24 mouse cellular contexts compared by ENCODE assay signal in genomic region chr7:81577872-81578271, GRCm38 (mm10). TPM values are rescaled to one million over a fixed set of nuclear protein-coding genes. Genes with fewer than 3 reads are reported as not detected.
A peak's percentile ranks its signal among the peaks of the same experiment; 100 is the strongest.
DNase-seq lines count a peak whose midpoint lies in the region; ATAC-seq and TF ChIP-seq lines count a peak whose summit lies in the region.
"Had no signal": no experiment of that assay in that cellular context is flagged by ENCODE, and none has a peak within 500 bp of the region (broad histone marks: within the 10 kb centered on the region; RNA-seq: fewer than 3 reads in every experiment).

No protein-coding gene starts in this region.

- no peak for TF ChIP-seq CTCF in liver, postnatal 0 days (IDR thresholded peaks at IDR 0.05; ENCODE audit: low read depth)
- TF ChIP-seq CTCF in midbrain, postnatal 0 days (IDR thresholded peaks at IDR 0.05): no peak

- TF ChIP-seq EP300 in liver, postnatal 0 days (IDR thresholded peaks at IDR 0.05; ENCODE audit: low read depth): no peak

- no peak overlapping the region for H3K9ac ChIP-seq in liver, postnatal 0 days (replicated peaks)
- H3K9ac ChIP-seq in liver, embryonic 11.5 days (ENCODE audit: low read depth, low read length): no peak overlapping the region
- no peak overlapping the region for H3K9ac ChIP-seq in midbrain, embryonic 11.5 days (ENCODE audit: low read length)
- H3K9ac ChIP-seq in midbrain, postnatal 0 days (replicated peaks; ENCODE audit: low read length, poor library complexity, severe bottlenecking): no peak overlapping the region
- H3K9ac ChIP-seq: forebrain, postnatal 0 days; hindbrain, embryonic 12.5 days; hindbrain, embryonic 15.5 days had no signal

- H3K9me3 ChIP-seq in liver, postnatal 0 days (ENCODE audit: low read length): no peaks in the 10 kb centered on the region
- H3K9me3 ChIP-seq in liver, embryonic 11.5 days (ENCODE audit: control insufficient read depth, low read length): no peaks in the 10 kb centered on the region
- no peaks in the 10 kb centered on the region for H3K9me3 ChIP-seq in midbrain, embryonic 11.5 days (ENCODE audit: control insufficient read depth, low read length)
- no peaks in the 10 kb centered on the region for H3K9me3 ChIP-seq in midbrain, postnatal 0 days (ENCODE audit: low read length)
- H3K9me3 ChIP-seq: forebrain, embryonic 10.5 days; hindbrain, embryonic 12.5 days; hindbrain, embryonic 15.5 days had no signal

- H3K4me3 ChIP-seq in liver, postnatal 0 days (ENCODE audit: low read depth, low read length): no peak overlapping the region
- no peak overlapping the region for H3K4me3 ChIP-seq in liver, embryonic 11.5 days (ENCODE audit: low read depth, low read length)
- H3K4me3 ChIP-seq in midbrain, embryonic 11.5 days (ENCODE audit: low read depth, low read length): no peak overlapping the region
- H3K4me3 ChIP-seq in midbrain, postnatal 0 days (ENCODE audit: low read depth, low read length): no peak overlapping the region
- H3K4me3 ChIP-seq: forebrain, embryonic 10.5 days; gastrocnemius, adult 2 months; hindbrain, embryonic 12.5 days; hindbrain, embryonic 15.5 days had no signal

- no peak overlapping the region for H3K4me2 ChIP-seq in liver, postnatal 0 days (ENCODE audit: low read depth, low read length)
- H3K4me2 ChIP-seq in liver, embryonic 11.5 days: no peak overlapping the region
- no peak overlapping the region for H3K4me2 ChIP-seq in midbrain, embryonic 11.5 days
- H3K4me2 ChIP-seq in midbrain, postnatal 0 days (ENCODE audit: low read depth, low read length, poor library complexity, severe bottlenecking): no peak overlapping the region
- H3K4me2 ChIP-seq: heart, embryonic 11.5 days; hindbrain, embryonic 12.5 days; hindbrain, embryonic 15.5 days had no signal

- no peaks in the 10 kb centered on the region for H3K27me3 ChIP-seq in liver, postnatal 0 days (ENCODE audit: insufficient read depth, low read length)
- no peaks in the 10 kb centered on the region for H3K27me3 ChIP-seq in liver, embryonic 11.5 days (replicated peaks; ENCODE audit: control insufficient read depth, insufficient read depth, low read length)
- H3K27me3 ChIP-seq in midbrain, embryonic 11.5 days (ENCODE audit: control insufficient read depth, insufficient read depth, low read length): no peaks in the 10 kb centered on the region
- no peaks in the 10 kb centered on the region for H3K27me3 ChIP-seq in midbrain, postnatal 0 days (ENCODE audit: insufficient read depth, low read length)
- H3K27me3 ChIP-seq: hindbrain, embryonic 12.5 days; hindbrain, embryonic 15.5 days had no signal

- peak; percentile 11 for DNase-seq in liver, postnatal 0 days
- no peak for DNase-seq in liver, embryonic 11.5 days (ENCODE audit: low spot score)
- DNase-seq in midbrain, embryonic 11.5 days (ENCODE audit: low spot score, missing footprints): peak; percentile 10
- no peak for DNase-seq in midbrain, postnatal 0 days (ENCODE audit: low spot score)
- no peak for DNase-seq in adrenal gland, postnatal 14 days
- no peak for DNase-seq in c-Kit-positive CD71-positive TER-119-positive erythroid progenitor cells, embryonic 14.5 days (ENCODE audit: low spot score)
- DNase-seq: adrenal gland, adult 8-10 months; adrenal gland, postnatal 36 days; cerebellum, adult 11 months; cerebellum, adult 2 months; cerebellum, adult 9-11 months; cerebellum, postnatal 25 days; embryo, embryonic 11 days; forebrain, postnatal 0 days; gastrocnemius, adult 2 months; gastrocnemius, postnatal 14 days had no signal

- WGBS in liver, postnatal 0 days (ENCODE audit: insufficient replicate concordance): 72% methylated on average over 3 of the region's 3 CpGs
- 89% methylated on average over 3 of the region's 3 CpGs for WGBS in liver, embryonic 11.5 days
- 90% methylated on average over 3 of the region's 3 CpGs for WGBS in midbrain, embryonic 11.5 days
- WGBS in midbrain, postnatal 0 days: 87% methylated on average over 3 of the region's 3 CpGs

- H3K36me3 ChIP-seq in liver, postnatal 0 days (replicated peaks; ENCODE audit: insufficient read depth, low read length): peaks cover 36% of the 10 kb centered on the region
- peaks cover 18% of the 10 kb centered on the region; the same call in 1 of the 2 replicates for H3K36me3 ChIP-seq in liver, embryonic 11.5 days (ENCODE audit: control insufficient read depth, insufficient read depth, low read length)
- H3K36me3 ChIP-seq in midbrain, embryonic 11.5 days (ENCODE audit: control insufficient read depth, insufficient read depth, low read length): no peaks in the 10 kb centered on the region; the same call in 1 of the 2 replicates
- H3K36me3 ChIP-seq in midbrain, postnatal 0 days (ENCODE audit: insufficient read depth, low read length): peaks cover 16% of the 10 kb centered on the region

- peaks cover 24% of the 10 kb centered on the region for H3K4me1 ChIP-seq in liver, postnatal 0 days (ENCODE audit: insufficient read depth)
- H3K4me1 ChIP-seq in liver, embryonic 11.5 days (replicated peaks; ENCODE audit: control insufficient read depth, insufficient read depth, low read length): peaks cover 13% of the 10 kb centered on the region
- H3K4me1 ChIP-seq in midbrain, embryonic 11.5 days (ENCODE audit: control insufficient read depth, insufficient read depth, low read length): no peaks in the 10 kb centered on the region; the same call in 1 of the 2 replicates
- peaks cover 5% of the 10 kb centered on the region; the same call in 1 of the 2 replicates for H3K4me1 ChIP-seq in midbrain, postnatal 0 days (ENCODE audit: insufficient read depth, low read length)

- peak; percentile 20; the same call in 1 of the 2 replicates for ATAC-seq in liver, postnatal 0 days
- no peak for ATAC-seq in liver, embryonic 11.5 days (replicated peaks; ENCODE audit: low FRiP score)
- ATAC-seq in midbrain, embryonic 11.5 days (ENCODE audit: low FRiP score): no peak
- no peak for ATAC-seq in midbrain, postnatal 0 days (ENCODE audit: low FRiP score)
- ATAC-seq in granulocyte monocyte progenitor cell, adult 5-6 weeks (replicated peaks; ENCODE audit: poor library complexity, severe bottlenecking): peak; percentile 55
- peak; percentile 60 for ATAC-seq in megakaryocyte progenitor cell, adult 5-6 weeks (replicated peaks; ENCODE audit: poor library complexity)
- ATAC-seq: activated CD4-positive, CD25-positive, alpha-beta regulatory T cell, adult 4 months; forebrain, embryonic 14.5 days; forebrain, postnatal 0 days had no signal

- H3K27ac ChIP-seq in liver, postnatal 0 days (ENCODE audit: low read depth): no peak overlapping the region
- H3K27ac ChIP-seq in liver, embryonic 11.5 days (ENCODE audit: low read depth, low read length): no peak overlapping the region
- H3K27ac ChIP-seq in midbrain, embryonic 11.5 days (ENCODE audit: low read depth, low read length): no peak overlapping the region
- no peak overlapping the region for H3K27ac ChIP-seq in midbrain, postnatal 0 days (ENCODE audit: low read depth, low read length)
- H3K27ac ChIP-seq: forebrain, embryonic 10.5 days; gastrocnemius, adult 2 months; hindbrain, embryonic 12.5 days; hindbrain, embryonic 15.5 days had no signal

RNA-seq across cellular contexts. Expression of gene Whamm, which starts 6.8 kb away (rescaled TPM):
- 7.0 and 8.1 TPM in 2 replicates for polyA plus RNA-seq in liver, postnatal 0 days (2015; fragmentation: Nextera tagmentation; extraction: Ambion mirVana)
- polyA plus RNA-seq in liver, embryonic 11.5 days (2014; fragmentation: Nextera tagmentation; extraction: Ambion mirVana): 10.5 and 11.6 TPM in 2 replicates
- polyA plus RNA-seq in midbrain, embryonic 11.5 days (2014; fragmentation: Nextera tagmentation; extraction: Ambion mirVana): 4.2 and 5.7 TPM in 2 replicates
- 6.2 and 9.6 TPM in 2 replicates for total RNA-seq in midbrain, postnatal 0 days (2014; rRNA removed)
- polyA plus RNA-seq in midbrain, postnatal 0 days (2015; fragmentation: Nextera tagmentation; extraction: Ambion mirVana): 5.4 and 5.5 TPM in 2 replicates
- 9.2 and 14.1 TPM in 2 replicates for total RNA-seq in granulocyte monocyte progenitor cell, adult 5-6 weeks (2014; fragmentation: Nextera tagmentation)
- 18.4 and 19.3 TPM in 2 replicates for total RNA-seq in granulocyte monocyte progenitor cell, adult 5-6 weeks (2017)
- total RNA-seq in megakaryocyte progenitor cell, adult 5-6 weeks (2015): 12.3 and 13.4 TPM in 2 replicates
- 17.5 and 18.6 TPM in 2 replicates for total RNA-seq in megakaryocyte progenitor cell, adult 5-6 weeks (2017)
- 16.1 and 18.3 TPM in 2 replicates for total RNA-seq in adrenal gland, postnatal 14 days (2021)

RNA-seq across cellular contexts. Expression of gene Fsd2, which starts 11.1 kb away (rescaled TPM):
- 0.28 and 0.50 TPM in 2 replicates for polyA plus RNA-seq in liver, postnatal 0 days (2015; fragmentation: Nextera tagmentation; extraction: Ambion mirVana)
- polyA plus RNA-seq in liver, embryonic 11.5 days (2014; fragmentation: Nextera tagmentation; extraction: Ambion mirVana): 0.19 and 0.21 TPM in 2 replicates
- 0.08 and 0.22 TPM in 2 replicates for polyA plus RNA-seq in midbrain, embryonic 11.5 days (2014; fragmentation: Nextera tagmentation; extraction: Ambion mirVana)
- 0.22 TPM in 1 of 2 replicates, not detected in the other for total RNA-seq in midbrain, postnatal 0 days (2014; rRNA removed)
- polyA plus RNA-seq in midbrain, postnatal 0 days (2015; fragmentation: Nextera tagmentation; extraction: Ambion mirVana): 0.28 and 0.36 TPM in 2 replicates
- total RNA-seq in granulocyte monocyte progenitor cell, adult 5-6 weeks (2014; fragmentation: Nextera tagmentation): 0.66 TPM in 1 of 2 replicates, not detected in the other
- 0.13 and 0.41 TPM in 2 replicates for total RNA-seq in granulocyte monocyte progenitor cell, adult 5-6 weeks (2017)
- total RNA-seq in megakaryocyte progenitor cell, adult 5-6 weeks (2015): 0.17 TPM in 1 of 2 replicates, not detected in the other
- 0.04 and 0.27 TPM in 2 replicates for total RNA-seq in megakaryocyte progenitor cell, adult 5-6 weeks (2017)
- 1.3 and 2.0 TPM in 2 replicates for total RNA-seq in adrenal gland, postnatal 14 days (2021)

Comparison
In these comparisons a context has a peak if more than half of its experiments do, and no peak if none do; other contexts are left out.
1. ATAC-seq: peak in liver, postnatal 0 days (single experiment), granulocyte monocyte progenitor cell, adult 5-6 weeks (single experiment) and megakaryocyte progenitor cell, adult 5-6 weeks (single experiment); none in liver, embryonic 11.5 days (single experiment), midbrain, embryonic 11.5 days (single experiment) and midbrain, postnatal 0 days (single experiment).
2. DNase-seq: peak in liver, postnatal 0 days (single experiment) and midbrain, embryonic 11.5 days (single experiment); none in liver, embryonic 11.5 days (single experiment), midbrain, postnatal 0 days (single experiment), adrenal gland, postnatal 14 days (single experiment) and c-Kit-positive CD71-positive TER-119-positive erythroid progenitor cells, embryonic 14.5 days (single experiment).